Mouse (Mus musculus) G1E (cell line): ENCODE data around the gene Olfr195. TPM values are rescaled to one million over a fixed set of nuclear protein-coding genes. Genes with fewer than 3 reads are reported as not detected.
"Not testable (repeated sequence)": the region's sequence is repeated elsewhere in the genome, so short reads cannot be mapped to it uniquely, and the experiment has no call there.

Experiments used
- ATAC-seq: 2 replicates; pipeline ENCODE4 v1.8.0; 2016; ENCODE audit warnings: mild to moderate bottlenecking; ENCODE audit not compliant: insufficient number of reproducible peaks, poor library complexity, low FRiP score, severe bottlenecking; ENCODE audit errors: extremely low read depth
- DNase-seq: peaks from one replicate; pipeline ENCODE4 v3.0.0; 2012; ENCODE audit warnings: low spot score
- H3K27me3 ChIP-seq: 2 replicates; pipeline ENCODE4 v1.6.1; 2012; ENCODE audit warnings: mild to moderate bottlenecking, low read length, inconsistent platforms; ENCODE audit not compliant: insufficient read depth
- H3K36me3 ChIP-seq: replicated peaks from 2 replicates; pipeline ENCODE3; 2012; ENCODE audit warnings: mild to moderate bottlenecking, inconsistent platforms
- H3K4me1 ChIP-seq: 2 replicates; pipeline ENCODE4 v1.6.1; 2012; ENCODE audit warnings: low read depth, low read length, inconsistent platforms, mixed read lengths; ENCODE audit not compliant: insufficient read depth
- H3K4me3 ChIP-seq: 2 replicates; pipeline ENCODE4 v1.5.1; 2012; ENCODE audit warnings: low read depth, mild to moderate bottlenecking, inconsistent platforms, low read length, moderate library complexity, mixed read lengths
- H3K9me3 ChIP-seq: replicated peaks from 2 replicates; pipeline ENCODE4 v1.6.1; 2012; ENCODE audit warnings: inconsistent platforms
- CTCF ChIP-seq: IDR thresholded peaks from 2 replicates; pipeline ENCODE4 v1.5.1; 2012; ENCODE audit warnings: low read depth, low read length, inconsistent platforms, mixed read lengths
- GATA1 ChIP-seq: IDR thresholded peaks from 2 replicates; pipeline ENCODE4 v1.6.1; 2012; ENCODE audit warnings: borderline replicate concordance, low read length, inconsistent platforms, mixed read lengths
- GATA2 ChIP-seq: IDR thresholded peaks from 2 replicates; pipeline ENCODE4 v1.6.1; 2012; ENCODE audit warnings: low read depth, low read length, inconsistent platforms, borderline replicate concordance
- POLR2AphosphoS5 ChIP-seq: IDR thresholded peaks from 2 replicates; pipeline ENCODE4 v1.6.1; 2012; ENCODE audit warnings: low read depth, low read length, inconsistent platforms; ENCODE audit not compliant: insufficient replicate concordance
- TAL1 ChIP-seq: conservative IDR thresholded peaks from 2 replicates; pipeline ENCODE4 v1.6.1; 2012; ENCODE audit warnings: low read depth, low read length, inconsistent platforms, mixed read lengths
- polyA plus RNA-seq: library from polyadenylated mRNA; stranded (reverse); fragments of >175 nt; gene quantifications from 2 replicates; pipeline ENCODE4 v1.2.3, GENCODE M21; 2012
- total RNA-seq, 2 experiments: library from RNA; stranded (forward) in 1 of 2; stranded (reverse) in 1 of 2; fragments of 200-1000 nt in 1 of 2; fragments of >200 nt in 1 of 2; fragmentation: Nextera tagmentation in 1 of 2; gene quantifications; 2 replicates each; pipeline ENCODE4 v1.2.3; 2014 to 2017

Olfr195 gene
- total RNA-seq (2014; fragmentation: Nextera tagmentation) (1.9 and 2.3 TPM in 2 replicates), total RNA-seq (2017) (0.12 and 0.27 TPM in 2 replicates), polyA plus RNA-seq (not detected in 2 replicates)

- peaks cover 2% of the 10 kb centered on the region; the same call in 1 of the 2 replicates for H3K9me3 ChIP-seq
- DNase-seq (no peak), ATAC-seq (no peak)
- TF ChIP-seq POLR2AphosphoS5 (no peak), GATA1 (no peak), CTCF (no peak), GATA2 (no peak), TAL1 (no peak)
- no peaks in the 10 kb centered on the region for H3K4me1 ChIP-seq
- no peaks in the 10 kb centered on the region for H3K27me3 ChIP-seq
- H3K36me3 ChIP-seq: no peaks in the 10 kb centered on the region
- H3K4me3 ChIP-seq: no peak within 1 kb of the TSS
Observed at GRCm38 (mm10) chr16:59146746-59147145, at the start of gene Olfr195. Gene Olfr195 (plus strand): TSS chr16:59147046.

GRCm38 (mm10) chr16:59105312-59105711 lies 41.5 kb upstream of the Olfr195 start:
- Histone ChIP-seq H3K4me3 (no peak overlapping the region), H3K9me3 (no peaks in the 10 kb centered on the region), H3K36me3 (no peaks in the 10 kb centered on the region), H3K27me3 (no peaks in the 10 kb centered on the region), H3K4me1 (peaks cover 3% of the 10 kb centered on the region)
- TF ChIP-seq TAL1 (no peak), GATA2 (no peak), GATA1 (no peak)
- no peak for DNase-seq
- no peak; the same call in 1 of the 2 replicates for ATAC-seq

GRCm38 (mm10) chr16:59108522-59108921 lies 38.3 kb upstream of the Olfr195 start:
- not testable (repeated sequence) for H3K27me3 ChIP-seq, H3K36me3 ChIP-seq, H3K4me1 ChIP-seq, H3K9me3 ChIP-seq, DNase-seq, H3K4me3 ChIP-seq, ATAC-seq

GRCm38 (mm10) chr16:59111781-59112180 lies 35.1 kb upstream of the Olfr195 start, which contains the start of gene Olfr193:
Gene Olfr193 (minus strand): TSS chr16:59111881.
- H3K27me3 ChIP-seq: no peaks in the 10 kb centered on the region
- H3K4me3 ChIP-seq: no peak within 1 kb of the TSS
- no peak for DNase-seq
- TF ChIP-seq POLR2AphosphoS5: no peak
- no peak for TF ChIP-seq GATA2
- no peak for TF ChIP-seq GATA1
- no peak for TF ChIP-seq TAL1
- no peak for TF ChIP-seq CTCF
- no peak for ATAC-seq
- H3K36me3 ChIP-seq: peaks cover 3% of the 10 kb centered on the region
- H3K9me3 ChIP-seq: peaks cover 6% of the 10 kb centered on the region
- no peaks in the 10 kb centered on the region for H3K4me1 ChIP-seq

GRCm38 (mm10) chr16:59120969-59121368 lies 25.9 kb upstream of the Olfr195 start, which contains the start of gene Olfr194:
Gene Olfr194 (minus strand): TSS chr16:59121069.
- H3K4me1 ChIP-seq: no peaks in the 10 kb centered on the region
- H3K4me3 ChIP-seq: no peak within 1 kb of the TSS
- no peak for ATAC-seq
- H3K27me3 ChIP-seq: no peaks in the 10 kb centered on the region
- H3K36me3 ChIP-seq: peaks cover 5% of the 10 kb centered on the region
- no peak for DNase-seq
- H3K9me3 ChIP-seq: peaks cover 9% of the 10 kb centered on the region
- TF ChIP-seq CTCF (no peak), TAL1 (no peak), GATA1 (no peak), GATA2 (no peak), POLR2AphosphoS5 (no peak)

- ATAC-seq: no peak
- Histone ChIP-seq H3K4me3 (no peak overlapping the region), H3K27me3 (no peaks in the 10 kb centered on the region), H3K9me3 (no peaks in the 10 kb centered on the region), H3K4me1 (no peaks in the 10 kb centered on the region), H3K36me3 (no peaks in the 10 kb centered on the region)
- TF ChIP-seq CTCF: no peak
- no peak for TF ChIP-seq TAL1
- TF ChIP-seq GATA1: no peak
- no peak for TF ChIP-seq POLR2AphosphoS5
- no peak for TF ChIP-seq GATA2
- no peak for DNase-seq
Observed at GRCm38 (mm10) chr16:59130740-59131139, 16.1 kb upstream of the Olfr195 start.

- peaks cover 2% of the 10 kb centered on the region; the same call in 1 of the 2 replicates for H3K9me3 ChIP-seq
- no peaks in the 10 kb centered on the region for H3K4me1 ChIP-seq
- no peak for ATAC-seq
Observed at GRCm38 (mm10) chr16:59141105-59141504, 5.7 kb upstream of the Olfr195 start.

More at GRCm38 (mm10) chr16:59141105-59141504, 5.7 kb upstream of the Olfr195 start:
- TF ChIP-seq POLR2AphosphoS5: no peak
- no peak for TF ChIP-seq GATA1
- TF ChIP-seq CTCF: no peak
- no peak for TF ChIP-seq GATA2
- TF ChIP-seq TAL1: no peak
- Histone ChIP-seq H3K4me3 (no peak overlapping the region), H3K27me3 (no peaks in the 10 kb centered on the region), H3K36me3 (no peaks in the 10 kb centered on the region)
- DNase-seq: no peak
